Mouse (Mus musculus) thymus, adult 2 months (tissue): ENCODE measurements around the gene Pigf.

Experiments
- CTCF ChIP-seq: fragments of 200-500 bp; IDR thresholded peaks from 2 replicates; pipeline ENCODE4 v1.5.1; 2012; ENCODE audit warnings: mild to moderate bottlenecking, control low read depth, low read length, moderate library complexity, borderline replicate concordance; ENCODE audit not compliant: control insufficient read depth, poor library complexity, insufficient read depth; ENCODE audit errors: extremely low read depth
- POLR2A ChIP-seq: fragments of 200-500 bp; IDR thresholded peaks from 2 replicates; pipeline ENCODE4 v1.6.1; 2012; ENCODE audit warnings: mild to moderate bottlenecking, low read length, control low read depth, moderate library complexity; ENCODE audit not compliant: control insufficient read depth, poor library complexity, insufficient read depth; ENCODE audit errors: extremely low read depth

- TF ChIP-seq POLR2A, result no peak
- TF ChIP-seq CTCF, result no peak
Measured at GRCm38 (mm10) chr17:86962894-86963585, 62.2 kb downstream of the Pigf start, which contains the start of gene Rhoq.
